Mouse (Mus musculus): ENCODE data around the gene Armcx6. TPM values are rescaled to one million over a fixed set of nuclear protein-coding genes. Genes with fewer than 3 reads are reported as not detected.
"Not testable (repeated sequence)": the region's sequence is repeated elsewhere in the genome, so short reads cannot be mapped to it uniquely, and the experiment has no call there.

The Armcx6 gene
- polyA plus RNA-seq (2015; fragmentation: Nextera tagmentation; extraction: Ambion mirVana): 26.9 and 27.2 TPM in 2 replicates

DNA sequence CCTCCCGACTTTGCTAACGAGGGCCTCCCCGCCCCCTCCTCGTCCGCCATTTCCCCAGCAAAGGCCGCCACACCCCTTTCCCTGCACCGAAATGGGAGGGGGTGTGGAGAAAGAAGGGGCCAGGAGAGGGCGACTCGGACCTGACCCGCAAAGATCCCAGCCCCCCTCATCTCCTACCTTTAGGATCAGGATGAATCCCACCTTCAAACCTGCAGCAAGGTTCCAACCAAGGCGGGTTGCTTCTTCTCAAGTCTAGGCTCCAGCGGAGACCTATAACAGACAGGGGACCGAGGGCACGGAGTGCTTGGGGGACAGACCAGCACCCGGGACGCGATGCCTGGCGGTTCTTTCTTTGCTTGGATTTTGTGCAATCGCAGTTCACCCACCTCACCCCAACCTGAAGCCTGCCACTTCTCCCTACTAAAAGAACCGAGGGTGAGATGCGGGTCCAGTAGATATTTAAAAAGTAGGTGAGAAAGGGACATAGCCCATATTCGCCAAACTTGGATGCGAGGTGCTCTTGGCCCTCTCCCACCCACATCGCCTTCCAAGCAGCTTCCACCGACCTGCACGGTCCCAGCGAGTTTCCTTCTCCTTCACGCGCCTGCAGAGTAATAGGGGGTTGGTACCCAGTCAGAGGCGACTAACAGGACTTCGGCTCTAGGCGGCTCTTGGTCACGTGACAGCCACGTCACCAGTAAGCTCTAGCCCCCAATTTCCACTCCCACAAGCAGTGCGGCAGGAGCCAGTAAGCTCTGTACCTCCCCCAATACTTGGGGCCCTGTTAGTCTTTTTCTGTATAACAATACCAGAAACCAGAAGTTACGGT, at the start of gene Armcx6:
TSS of gene Armcx6 (minus strand) at position 654 of the 829 bp plus-strand sequence.
- Histone ChIP-seq H3K4me3 (replicated peaks) (peak within 1 kb of the TSS; percentile 53), H3K27ac (replicated peaks) (peak within 1 kb of the TSS; percentile 78), H3K4me2 (replicated peaks) (peak within 1 kb of the TSS; percentile 56), H3K9me3 (replicated peaks) (no peaks in the 10 kb centered on the region), H3K36me3 (no peaks in the 10 kb centered on the region), H3K27me3 (peaks cover 16% of the 10 kb centered on the region; the same call in 1 of the 2 replicates), H3K4me1 (peaks cover 7% of the 10 kb centered on the region; the same call in 1 of the 2 replicates), H3K9ac (peak within 1 kb of the TSS; percentile 35; the same call in 1 of the 2 replicates)
- WGBS: 25% methylated on average over 36 of the region's 36 CpGs
- ATAC-seq (ENCODE audit: insufficient number of reproducible peaks, low FRiP score, low TSS enrichment, low read depth): peak; percentile 93

DNA sequence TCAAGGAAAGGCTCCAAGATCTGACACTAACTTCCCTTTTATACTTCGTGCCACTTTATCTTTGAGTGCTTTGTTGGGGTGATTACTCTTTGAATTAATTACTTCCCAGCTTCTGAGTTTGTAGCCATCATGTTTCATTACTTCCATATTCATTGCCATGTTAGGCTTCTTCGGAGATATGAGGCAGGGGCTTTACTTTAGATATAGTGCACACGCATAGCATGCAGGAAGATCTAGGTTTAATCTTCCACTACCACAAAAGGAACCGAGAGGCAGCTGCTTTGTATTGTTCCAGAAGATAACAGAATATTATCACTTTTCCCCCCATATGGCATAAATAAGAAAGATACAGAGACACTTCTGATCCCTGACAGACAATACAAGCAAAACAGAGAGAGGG, 36.5 kb upstream of the Armcx6 start:
- WGBS: 74% methylated on average over 4 of the region's 4 CpGs
- Histone ChIP-seq H3K9ac (no peak overlapping the region), H3K4me2 (replicated peaks) (no peak overlapping the region), H3K27ac (replicated peaks) (no peak overlapping the region), H3K27me3 (no peaks in the 10 kb centered on the region), H3K36me3 (no peaks in the 10 kb centered on the region), H3K4me3 (replicated peaks) (no peak overlapping the region), H3K4me1 (no peaks in the 10 kb centered on the region), H3K9me3 (replicated peaks) (no peaks in the 10 kb centered on the region)
- ATAC-seq (ENCODE audit: insufficient number of reproducible peaks, low FRiP score, low TSS enrichment, low read depth): no peak

DNA sequence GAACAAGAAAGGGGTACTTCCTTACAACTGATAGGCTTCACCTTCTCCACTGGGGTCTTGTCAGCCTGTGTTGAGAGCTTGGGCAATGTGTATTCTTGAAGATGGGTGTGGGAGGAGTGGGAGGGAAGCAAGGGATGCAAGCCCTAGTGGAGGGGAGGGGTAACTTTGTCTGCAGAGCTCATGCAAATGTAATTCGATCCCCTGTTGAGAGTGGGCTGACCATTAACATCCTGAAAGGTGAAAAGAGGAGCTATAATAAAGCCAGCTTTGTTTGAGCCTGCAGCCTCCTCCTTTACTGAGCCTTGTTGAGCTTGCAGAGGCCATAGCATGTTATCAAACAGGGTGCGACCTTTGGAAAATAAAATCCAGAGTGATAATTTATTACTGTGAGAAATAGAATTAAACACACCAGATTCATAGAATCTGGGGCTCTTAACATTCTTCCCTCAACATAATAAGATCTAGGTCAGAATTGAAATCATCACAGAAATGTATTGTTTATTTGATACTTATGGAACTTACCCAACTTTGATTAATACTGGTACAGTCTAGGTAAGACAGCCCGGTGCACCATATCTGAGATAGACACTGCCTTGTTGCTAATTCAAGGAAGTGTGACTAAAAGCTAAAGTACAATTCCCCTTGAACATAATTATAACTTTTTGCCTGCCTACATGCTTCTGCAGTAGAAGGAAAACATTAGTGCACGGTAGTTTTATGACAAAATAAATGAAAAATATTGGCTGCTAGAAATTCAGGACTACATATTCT, 12.4 kb upstream of the Armcx6 start:
- not testable (repeated sequence) for H3K9me3 ChIP-seq (replicated peaks); H3K4me3 ChIP-seq (replicated peaks); H3K4me2 ChIP-seq (replicated peaks); H3K36me3 ChIP-seq; H3K27ac ChIP-seq (replicated peaks); ATAC-seq (ENCODE audit: insufficient number of reproducible peaks, low FRiP score, low TSS enrichment, low read depth); H3K27me3 ChIP-seq; H3K4me1 ChIP-seq; H3K9ac ChIP-seq
- WGBS: 50% methylated on average over 4 of the region's 4 CpGs

DNA sequence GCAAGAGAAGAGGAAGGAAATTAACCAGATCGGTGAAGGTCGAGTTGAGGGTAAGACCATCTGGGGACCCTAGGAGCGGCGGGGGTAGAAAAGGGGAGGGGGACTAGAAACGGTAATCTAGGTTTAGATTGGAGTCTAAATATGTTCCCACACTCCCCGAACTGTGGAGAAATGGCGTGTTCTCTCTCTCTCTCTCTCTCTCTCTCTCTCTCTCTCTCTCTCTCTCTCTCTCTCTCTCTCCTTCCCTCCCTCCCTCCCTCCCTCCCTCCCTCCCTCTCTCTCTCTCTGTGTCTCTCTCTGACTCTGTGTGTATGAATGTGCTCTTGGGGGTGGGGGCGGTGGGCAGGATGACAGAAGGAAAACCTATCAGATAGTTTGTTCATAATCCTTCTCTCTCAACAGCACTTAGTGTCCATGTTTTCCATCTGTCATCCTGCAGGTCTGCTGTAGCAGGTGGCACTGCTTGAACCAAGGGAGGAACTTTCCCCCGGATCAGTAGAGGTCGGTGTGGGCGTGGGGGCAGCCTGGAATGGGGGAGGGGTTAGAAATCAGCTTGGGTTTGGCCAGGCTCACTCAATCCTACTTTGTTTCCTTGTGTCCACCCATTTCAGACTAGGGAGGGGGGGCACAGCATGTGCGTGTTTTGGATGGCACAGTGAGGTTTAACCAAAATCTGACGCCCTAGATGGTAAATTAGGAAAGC, 6.2 kb upstream of the Armcx6 start:
- Histone ChIP-seq H3K4me1 (no peaks in the 10 kb centered on the region), H3K27me3 (0 out of 2 replicates have a peak, but pooled peaks cover 3% of the 10 kb centered on the region), H3K27ac (replicated peaks) (0 out of 2 replicates have a peak overlapping the region, but pooled peaks have one; percentile 72), H3K4me2 (replicated peaks) (peak overlapping the region; percentile 44), H3K4me3 (replicated peaks) (peak overlapping the region; percentile 62), H3K36me3 (no peaks in the 10 kb centered on the region), H3K9me3 (replicated peaks) (no peaks in the 10 kb centered on the region), H3K9ac (peak overlapping the region; percentile 42)
- 21% methylated on average over 13 of the region's 13 CpGs for WGBS
- ATAC-seq (ENCODE audit: insufficient number of reproducible peaks, low FRiP score, low TSS enrichment, low read depth): peak; percentile 60

- Histone ChIP-seq H3K27ac (replicated peaks) (peak within 1 kb of the TSS; percentile 72), H3K27me3 (0 out of 2 replicates have a peak, but pooled peaks cover 3% of the 10 kb centered on the region), H3K9me3 (replicated peaks) (no peaks in the 10 kb centered on the region), H3K4me2 (replicated peaks) (peak within 1 kb of the TSS; percentile 44), H3K4me1 (no peaks in the 10 kb centered on the region), H3K9ac (peak within 1 kb of the TSS; percentile 42), H3K36me3 (no peaks in the 10 kb centered on the region), H3K4me3 (replicated peaks) (peak within 1 kb of the TSS; percentile 62)
- WGBS: 26% methylated on average over 46 of the region's 46 CpGs
- ATAC-seq (ENCODE audit: insufficient number of reproducible peaks, low FRiP score, low TSS enrichment, low read depth): peak; percentile 89
Observed at GRCm38 (mm10) chrX:134756434-134757292, 5.4 kb upstream of the Armcx6 start, which contains the start of gene Armcx3. Gene Armcx3, plus strand, starts transcription at chrX:134756595.

GRCm38 (mm10) chrX:134752584-134752983, 1.4 kb upstream of the Armcx6 start:
- Histone ChIP-seq H3K4me3 (replicated peaks) (no peak overlapping the region), H3K9me3 (replicated peaks) (no peaks in the 10 kb centered on the region), H3K27ac (replicated peaks) (no peak overlapping the region), H3K4me2 (replicated peaks) (no peak overlapping the region), H3K4me1 (peaks cover 7% of the 10 kb centered on the region; the same call in 1 of the 2 replicates), H3K36me3 (no peaks in the 10 kb centered on the region), H3K9ac (no peak overlapping the region), H3K27me3 (peaks cover 16% of the 10 kb centered on the region; the same call in 1 of the 2 replicates)
- ATAC-seq (ENCODE audit: insufficient number of reproducible peaks, low FRiP score, low TSS enrichment, low read depth): no peak
- 18% methylated on average over 4 of the region's 4 CpGs for WGBS

GRCm38 (mm10) chrX:134751910-134752309, 693 bp upstream of the Armcx6 start:
- Histone ChIP-seq H3K4me2 (replicated peaks) (no peak overlapping the region), H3K27me3 (peaks cover 16% of the 10 kb centered on the region; the same call in 1 of the 2 replicates), H3K9ac (no peak overlapping the region), H3K36me3 (no peaks in the 10 kb centered on the region), H3K4me3 (replicated peaks) (no peak overlapping the region), H3K9me3 (replicated peaks) (no peaks in the 10 kb centered on the region), H3K27ac (replicated peaks) (no peak overlapping the region), H3K4me1 (peaks cover 7% of the 10 kb centered on the region; the same call in 1 of the 2 replicates)
- 44% methylated on average over 2 of the region's 2 CpGs for WGBS
- no peak for ATAC-seq (ENCODE audit: insufficient number of reproducible peaks, low FRiP score, low TSS enrichment, low read depth)

GRCm38 (mm10) chrX:134746459-134746858, 4.8 kb downstream of the Armcx6 start:
- no peaks in the 10 kb centered on the region for H3K36me3 ChIP-seq
- no peak overlapping the region for H3K9ac ChIP-seq
- H3K4me1 ChIP-seq: peaks cover 7% of the 10 kb centered on the region; the same call in 1 of the 2 replicates
- peaks cover 13% of the 10 kb centered on the region; the same call in 1 of the 2 replicates for H3K27me3 ChIP-seq
- no peak overlapping the region for H3K4me2 ChIP-seq (replicated peaks)
- 25% methylated on average over 5 of the region's 5 CpGs for WGBS
- no peak for ATAC-seq (ENCODE audit: insufficient number of reproducible peaks, low FRiP score, low TSS enrichment, low read depth)
- no peak overlapping the region for H3K27ac ChIP-seq (replicated peaks)
- H3K9me3 ChIP-seq (replicated peaks): no peaks in the 10 kb centered on the region
- H3K4me3 ChIP-seq (replicated peaks): no peak overlapping the region

GRCm38 (mm10) chrX:134741862-134742261, 9.4 kb downstream of the Armcx6 start:
- no peaks in the 10 kb centered on the region for H3K36me3 ChIP-seq
- H3K27ac ChIP-seq (replicated peaks): no peak overlapping the region
- H3K4me2 ChIP-seq (replicated peaks): no peak overlapping the region
- H3K27me3 ChIP-seq: 0 out of 2 replicates have a peak, but pooled peaks cover 3% of the 10 kb centered on the region
- no peaks in the 10 kb centered on the region for H3K9me3 ChIP-seq (replicated peaks)
- 67% methylated on average over 5 of the region's 5 CpGs for WGBS
- H3K4me3 ChIP-seq (replicated peaks): no peak overlapping the region
- no peak overlapping the region for H3K9ac ChIP-seq
- ATAC-seq (ENCODE audit: insufficient number of reproducible peaks, low FRiP score, low TSS enrichment, low read depth): no peak
- H3K4me1 ChIP-seq: no peaks in the 10 kb centered on the region

GRCm38 (mm10) chrX:134739160-134739559, 12.1 kb downstream of the Armcx6 start:
- Histone ChIP-seq H3K4me3 (replicated peaks) (no peak overlapping the region), H3K4me2 (replicated peaks) (no peak overlapping the region), H3K9me3 (replicated peaks) (no peaks in the 10 kb centered on the region), H3K4me1 (no peaks in the 10 kb centered on the region), H3K27ac (replicated peaks) (no peak overlapping the region), H3K36me3 (no peaks in the 10 kb centered on the region), H3K9ac (no peak overlapping the region), H3K27me3 (peaks cover 10% of the 10 kb centered on the region; the same call in 1 of the 2 replicates)
- WGBS: 64% methylated on average over 4 of the region's 4 CpGs
- no peak for ATAC-seq (ENCODE audit: insufficient number of reproducible peaks, low FRiP score, low TSS enrichment, low read depth)

Data from embryonic facial prominence, embryonic 15.5 days (tissue).